8 mouse cellular contexts compared by ENCODE assay signal in the genomic region with DNA sequence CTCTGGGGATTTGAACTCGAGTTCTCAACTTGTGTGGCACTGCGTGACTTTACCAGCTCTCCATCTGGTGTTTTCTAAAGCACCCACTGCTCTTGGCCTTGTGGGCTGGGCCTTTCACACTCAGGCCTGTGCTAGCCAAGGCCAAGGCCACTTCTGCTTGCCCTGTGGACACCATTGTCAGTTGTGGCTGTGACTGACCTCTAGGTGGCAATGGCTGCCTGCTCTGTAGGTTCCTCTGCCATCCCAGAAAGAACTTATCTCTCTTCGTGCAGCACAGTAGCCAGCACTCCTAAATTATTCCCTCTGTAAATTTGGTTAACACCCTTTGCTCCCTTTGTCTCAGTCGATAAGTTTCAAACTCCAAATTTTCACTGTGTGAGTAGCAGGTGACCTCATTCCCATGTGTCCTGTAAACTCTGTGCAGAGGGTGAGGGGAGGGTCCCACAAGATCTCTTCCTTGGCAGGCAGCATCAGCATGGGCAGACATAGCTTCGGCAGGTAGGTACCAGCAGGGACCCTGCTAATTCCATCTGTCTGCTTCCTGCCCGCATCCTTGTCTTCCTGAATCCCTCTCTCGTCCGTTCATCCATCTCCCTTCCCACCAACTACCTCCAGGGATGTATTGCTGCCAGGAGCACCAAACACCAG.
DNase-seq lines count a peak whose midpoint lies in the region; ATAC-seq and TF ChIP-seq lines count a peak whose summit lies in the region.

No protein-coding gene starts in this region.

- H3K27me3 ChIP-seq in midbrain, embryonic 15.5 days (replicated peaks): no peaks in the 10 kb centered on the region

- no peak overlapping the region for H3K9ac ChIP-seq in midbrain, embryonic 15.5 days

- intact Hi-C loops in heart, postnatal 14 days (cut with DNase I): loop anchor here (2.0 kb wide), 1 partner anchor 503 kb away; no protein-coding TSS in a partner anchor
- intact Hi-C loops in left cerebral cortex, adult 2 months (cut with DNase I): loop anchor here (5.0 to 10.0 kb wide), 3 partner anchors 239 to 497 kb away; no protein-coding TSS in a partner anchor

- ATAC-seq in midbrain, embryonic 15.5 days (replicated peaks): peak; percentile 78

- H3K27ac ChIP-seq in left cerebral cortex, adult 2 months: no peak overlapping the region
- no peak overlapping the region for H3K27ac ChIP-seq in midbrain, embryonic 15.5 days

- H3K9me3 ChIP-seq in midbrain, embryonic 15.5 days: no peaks in the 10 kb centered on the region

- DNase-seq in A20 (ENCODE audit: low read depth, low spot score) (peak; percentile 36), ES-CJ7 (ENCODE audit: low read depth, low spot score) (peak; percentile 11)
- peak; percentile 64 to 74 for DNase-seq in cerebellum, postnatal 25 days
- DNase-seq in heart, postnatal 14 days: peak; percentile 18 to 42
- peak; percentile 35 to 38 for DNase-seq in left cerebral cortex, adult 2 months (ENCODE audit: extremely low spot score in 1 of 2, low spot score in 2 of 2)
- no peak for DNase-seq in urinary bladder, postnatal 25 days (ENCODE audit: low spot score)
- no peak for DNase-seq in thymus, postnatal 25 days

- TF ChIP-seq CTCF in left cerebral cortex, adult 2 months (IDR thresholded peaks at IDR 0.05): peak; percentile 69

- H3K4me2 ChIP-seq in midbrain, embryonic 15.5 days: no peak overlapping the region

- H3K4me1 ChIP-seq in midbrain, embryonic 15.5 days: peaks cover 8% of the 10 kb centered on the region

- no peak overlapping the region for H3K4me3 ChIP-seq in left cerebral cortex, adult 2 months
- H3K4me3 ChIP-seq in midbrain, embryonic 15.5 days: no peak overlapping the region

- no peaks in the 10 kb centered on the region for H3K36me3 ChIP-seq in midbrain, embryonic 15.5 days (replicated peaks)

- 66% methylated on average over 8 of the region's 8 CpGs for WGBS in midbrain, embryonic 15.5 days

Comparison
In these comparisons a context has a peak if more than half of its experiments do, and no peak if none do; other contexts are left out.
1. DNase-seq: peak in A20 (single experiment), ES-CJ7 (single experiment), cerebellum, postnatal 25 days (2 of 2), heart, postnatal 14 days (2 of 2) and left cerebral cortex, adult 2 months (2 of 2); none in urinary bladder, postnatal 25 days (single experiment) and thymus, postnatal 25 days (single experiment).